ENCODE assay signal across 12 mouse cellular contexts in genomic region chr2:167263040-167263810, GRCm38 (mm10). TPM values are rescaled to one million over a fixed set of nuclear protein-coding genes. Genes with fewer than 3 reads are reported as not detected.
DNase-seq lines count a peak whose midpoint lies in the region; ATAC-seq and TF ChIP-seq lines count a peak whose summit lies in the region.
"Had no signal": no experiment of that assay in that cellular context is flagged by ENCODE, and none has a peak within 500 bp of the region (broad histone marks: within the 10 kb centered on the region; RNA-seq: fewer than 3 reads in every experiment).

No protein-coding gene starts in this region.

- peak; percentile 42 for ATAC-seq in lung, postnatal 0 days
- ATAC-seq in hindbrain, embryonic 14.5 days (ENCODE audit: low FRiP score): no peak
- no peak for ATAC-seq in midbrain, embryonic 15.5 days (replicated peaks)
- ATAC-seq: inflammation-experienced regulatory T-cells, adult 6 months had no signal

- no peak overlapping the region for H3K4me2 ChIP-seq in lung, postnatal 0 days (replicated peaks; ENCODE audit: low read depth, low read length)
- no peak overlapping the region for H3K4me2 ChIP-seq in hindbrain, embryonic 14.5 days (replicated peaks)
- no peak overlapping the region for H3K4me2 ChIP-seq in midbrain, embryonic 15.5 days
- H3K4me2 ChIP-seq: stomach, embryonic 15.5 days had no signal

- H3K9me3 ChIP-seq in lung, postnatal 0 days (ENCODE audit: low read length): no peaks in the 10 kb centered on the region
- H3K9me3 ChIP-seq in hindbrain, embryonic 14.5 days (ENCODE audit: control insufficient read depth, low read length): no peaks in the 10 kb centered on the region
- no peaks in the 10 kb centered on the region for H3K9me3 ChIP-seq in midbrain, embryonic 15.5 days
- H3K9me3 ChIP-seq: stomach, embryonic 15.5 days had no signal

- H3K9ac ChIP-seq in lung, postnatal 0 days (replicated peaks; ENCODE audit: low read depth): no peak overlapping the region
- H3K9ac ChIP-seq in hindbrain, embryonic 14.5 days: no peak overlapping the region
- no peak overlapping the region for H3K9ac ChIP-seq in midbrain, embryonic 15.5 days
- H3K9ac ChIP-seq: stomach, embryonic 15.5 days had no signal

- H3K4me3 ChIP-seq in lung, postnatal 0 days (ENCODE audit: low read depth, low read length): no peak overlapping the region
- H3K4me3 ChIP-seq in hindbrain, embryonic 14.5 days (replicated peaks; ENCODE audit: low read length): no peak overlapping the region
- H3K4me3 ChIP-seq in midbrain, embryonic 15.5 days: no peak overlapping the region
- H3K4me3 ChIP-seq: left cerebral cortex, adult 2 months; stomach, embryonic 15.5 days had no signal

- DNase-seq in gastrocnemius, postnatal 25 days: peak; percentile 17
- no peak for DNase-seq in gastrocnemius, postnatal 14 days
- peak; percentile 86 for DNase-seq in ES-CJ7 (ENCODE audit: low read depth, low spot score)
- peak; percentile 69 to 80 for DNase-seq in heart, adult 9 months (ENCODE audit: low spot score in 2 of 2)
- DNase-seq in lung, postnatal 0 days (ENCODE audit: low spot score): peak; percentile 54
- DNase-seq in hindbrain, embryonic 14.5 days (ENCODE audit: low spot score): no peak
- no peak for DNase-seq in layer of hippocampus, postnatal 25 days (ENCODE audit: extremely low spot score in 1 of 2, low spot score in 1 of 2)

- WGBS in lung, postnatal 0 days: 84% methylated on average over 8 of the region's 8 CpGs
- WGBS in hindbrain, embryonic 14.5 days: 92% methylated on average over 8 of the region's 8 CpGs
- WGBS in midbrain, embryonic 15.5 days: 90% methylated on average over 8 of the region's 8 CpGs

- no peaks in the 10 kb centered on the region for H3K27me3 ChIP-seq in lung, postnatal 0 days (replicated peaks; ENCODE audit: insufficient read depth, low read length)
- no peaks in the 10 kb centered on the region for H3K27me3 ChIP-seq in hindbrain, embryonic 14.5 days (ENCODE audit: control insufficient read depth, insufficient read depth, low read length)
- H3K27me3 ChIP-seq in midbrain, embryonic 15.5 days (replicated peaks): no peaks in the 10 kb centered on the region
- H3K27me3 ChIP-seq: stomach, embryonic 15.5 days had no signal

- no peak for TF ChIP-seq CTCF in lung, postnatal 0 days (IDR thresholded peaks at IDR 0.05)

- intact Hi-C loops in gastrocnemius, postnatal 14 days (cut with DNase I; ENCODE audit: low total_unique reads): no loop called here

- peaks cover 6% of the 10 kb centered on the region; the same call in 1 of the 2 replicates for H3K4me1 ChIP-seq in lung, postnatal 0 days (ENCODE audit: insufficient read depth, low read depth, low read length)
- no peaks in the 10 kb centered on the region for H3K4me1 ChIP-seq in hindbrain, embryonic 14.5 days (replicated peaks; ENCODE audit: control insufficient read depth, insufficient read depth, low read length)
- no peaks in the 10 kb centered on the region for H3K4me1 ChIP-seq in midbrain, embryonic 15.5 days
- H3K4me1 ChIP-seq: stomach, embryonic 15.5 days had no signal

- TF ChIP-seq EP300 in lung, postnatal 0 days (IDR thresholded peaks at IDR 0.05): no peak

- H3K27ac ChIP-seq in lung, postnatal 0 days (ENCODE audit: low read length): no peak overlapping the region
- H3K27ac ChIP-seq in hindbrain, embryonic 14.5 days: no peak overlapping the region
- no peak overlapping the region for H3K27ac ChIP-seq in midbrain, embryonic 15.5 days
- H3K27ac ChIP-seq: left cerebral cortex, adult 2 months; stomach, embryonic 15.5 days had no signal

- H3K36me3 ChIP-seq in lung, postnatal 0 days (ENCODE audit: insufficient read depth, low read length): no peaks in the 10 kb centered on the region
- no peaks in the 10 kb centered on the region for H3K36me3 ChIP-seq in hindbrain, embryonic 14.5 days (replicated peaks; ENCODE audit: control insufficient read depth, insufficient read depth)
- H3K36me3 ChIP-seq in midbrain, embryonic 15.5 days (replicated peaks): no peaks in the 10 kb centered on the region
- H3K36me3 ChIP-seq: stomach, embryonic 15.5 days had no signal

RNA-seq across cellular contexts. Expression of gene Ptgis, which starts 22.8 kb away (rescaled TPM):
- total RNA-seq in gastrocnemius, postnatal 25 days (2021): 1 to 10 TPM; 4.2 to 5.5 TPM
- total RNA-seq in gastrocnemius, postnatal 14 days (2021): 10 to 100 TPM in 1 of 2 experiments, 1 to 10 TPM in 1; 8.0 to 11.1 TPM
- polyA plus RNA-seq in lung, postnatal 0 days (2015; fragmentation: Nextera tagmentation; extraction: Ambion mirVana): 32.7 and 37.9 TPM in 2 replicates
- 3.8 and 4.9 TPM in 2 replicates for polyA plus RNA-seq in hindbrain, embryonic 14.5 days (2014; fragmentation: Nextera tagmentation; extraction: Ambion mirVana)
- 1 to 10 TPM; 1.1 TPM for total RNA-seq in layer of hippocampus, postnatal 25 days (2021)
- 4.3 and 4.8 TPM in 2 replicates for polyA plus RNA-seq in midbrain, embryonic 15.5 days (2015; fragmentation: Nextera tagmentation; extraction: Ambion mirVana)
- total RNA-seq: megakaryocyte progenitor cell, adult 5-6 weeks had no signal
- polyA plus RNA-seq: inflammation-experienced regulatory T-cells, adult 6 months had no signal

Comparison
In these comparisons a context has a peak if more than half of its experiments do, and no peak if none do; other contexts are left out.
1. DNase-seq: peak in gastrocnemius, postnatal 25 days (single experiment), ES-CJ7 (single experiment), heart, adult 9 months (2 of 2) and lung, postnatal 0 days (single experiment); none in gastrocnemius, postnatal 14 days (single experiment), hindbrain, embryonic 14.5 days (single experiment) and layer of hippocampus, postnatal 25 days (0 of 2).